Mouse (Mus musculus) forebrain, postnatal 0 days (tissue): ENCODE measurements around the gene Ccdc122. TPM values are rescaled to one million over a fixed set of nuclear protein-coding genes. Genes with fewer than 3 reads are reported as not detected.
A peak's percentile ranks its signal among the peaks of the same experiment; 100 is the strongest.
"Not testable (repeated sequence)": the region's sequence is repeated elsewhere in the genome, so short reads cannot be mapped to it uniquely, and the experiment has no call there.

Source experiments
- ATAC-seq: fragments of 200-750 bp; cut with Nextera tagmentation; 2 replicates; pipeline ENCODE4 v1.8.0; 2017; ENCODE audit warnings: mild to moderate bottlenecking, moderate library complexity
- DNase-seq: peaks from one replicate; pipeline ENCODE4 v3.0.0-alpha.2; 2015
- H3K27ac ChIP-seq: fragments of 300-500 bp; sonication (generic); 2 replicates; pipeline ENCODE4 v1.5.1; 2014; ENCODE audit warnings: low read depth, mild to moderate bottlenecking, antibody characterized with exemption, low read length, moderate library complexity, mixed read lengths
- H3K27me3 ChIP-seq: fragments of 300-500 bp; sonication (generic); 2 replicates; pipeline ENCODE4 v1.6.1; 2014; ENCODE audit warnings: mild to moderate bottlenecking, low read length, mixed read lengths; ENCODE audit not compliant: insufficient read depth
- H3K36me3 ChIP-seq: fragments of 300-500 bp; sonication (generic); 2 replicates; pipeline ENCODE4 v1.6.1; 2014; ENCODE audit warnings: mild to moderate bottlenecking, moderate library complexity; ENCODE audit not compliant: insufficient read depth
- H3K4me1 ChIP-seq: fragments of 300-500 bp; sonication (generic); 2 replicates; pipeline ENCODE4 v1.6.1; 2014; ENCODE audit warnings: antibody characterized with exemption; ENCODE audit not compliant: insufficient read depth
- H3K4me2 ChIP-seq: fragments of 300-500 bp; sonication (generic); 2 replicates; pipeline ENCODE4 v1.6.1; 2014; ENCODE audit warnings: low read depth, mild to moderate bottlenecking, moderate library complexity
- H3K4me3 ChIP-seq: fragments of 300-500 bp; sonication (generic); 2 replicates; pipeline ENCODE4 v1.5.1; 2014; ENCODE audit warnings: low read depth, low read length, mixed read lengths
- H3K9ac ChIP-seq: fragments of 300-500 bp; sonication (generic); 2 replicates; pipeline ENCODE4 v1.6.1; 2014; ENCODE audit warnings: mild to moderate bottlenecking
- H3K9me3 ChIP-seq: fragments of 300-500 bp; sonication (generic); 2 replicates; pipeline ENCODE4 v1.6.1; 2016; ENCODE audit warnings: low read length
- CTCF ChIP-seq: sonication (generic); IDR thresholded peaks from 2 replicates; pipeline ENCODE4 v1.5.1; 2016; ENCODE audit warnings: antibody characterized with exemption, control low read depth, low read depth
- WGBS: fragments of 180-500 bp; shearing (Covaris S2); extraction: QIAGEN DNeasy Blood & Tissue Kit; methylation state at CpG from one replicate; pipeline ENCODE4 v1.1.7; 2014; 5-methylcytosine and 5-hydroxymethylcytosine counted together
- polyA plus RNA-seq: library from polyadenylated mRNA; unstranded; fragments of >200 nt; fragmentation: Nextera tagmentation; extraction: Ambion mirVana; gene quantifications from 2 replicates; pipeline ENCODE4 v1.2.1, GENCODE M21; 2015
- total RNA-seq: library from RNA; depleted of rRNA; stranded (reverse); fragments of >200 nt; gene quantifications from 2 replicates; pipeline ENCODE4 v1.2.3, GENCODE M21; 2014; rRNA removed

Ccdc122 gene
- 0.43 and 1.3 TPM in 2 replicates for total RNA-seq
- polyA plus RNA-seq = 1.0 and 2.0 TPM in 2 replicates

GRCm38 (mm10) chr14:77036226-77037046 is at the start of gene Ccdc122, which contains the start of gene Lacc1:
Ccdc122 (plus strand) TSS chr14:77036772.
Lacc1 (minus strand) TSS chr14:77036904.
- H3K9ac ChIP-seq = peak within 1 kb of the TSS; percentile 54
- 6% methylated on average over 82 of the region's 86 CpGs for WGBS
- H3K4me3 ChIP-seq = peak within 1 kb of the TSS; percentile 49
- peak within 1 kb of the TSS; percentile 81 for H3K4me2 ChIP-seq
- H3K27ac ChIP-seq = no peak within 1 kb of the TSS
- DNase-seq = peak; percentile 55
- no peaks in the 10 kb centered on the region for H3K36me3 ChIP-seq
- TF ChIP-seq CTCF = peak; percentile 55
- no peaks in the 10 kb centered on the region for H3K9me3 ChIP-seq
- H3K4me1 ChIP-seq = no peaks in the 10 kb centered on the region
- peak; percentile 71 for ATAC-seq
- no peaks in the 10 kb centered on the region for H3K27me3 ChIP-seq

GRCm38 (mm10) chr14:76990351-76990750 is 46.2 kb upstream of the Ccdc122 start:
- DNase-seq, ATAC-seq, H3K9me3 ChIP-seq, H3K4me1 ChIP-seq, H3K4me3 ChIP-seq, H3K27ac ChIP-seq, H3K27me3 ChIP-seq, H3K36me3 ChIP-seq, H3K4me2 ChIP-seq, H3K9ac ChIP-seq: not testable (repeated sequence)
- WGBS = 81% methylated on average over 2 of the region's 2 CpGs

- no peaks in the 10 kb centered on the region for H3K27me3 ChIP-seq
- WGBS = 65% methylated on average over 8 of the region's 8 CpGs
- no peaks in the 10 kb centered on the region for H3K9me3 ChIP-seq
- no peaks in the 10 kb centered on the region for H3K36me3 ChIP-seq
- no peak overlapping the region for H3K4me2 ChIP-seq
- no peak overlapping the region for H3K27ac ChIP-seq
- no peak for DNase-seq
- TF ChIP-seq CTCF = no peak
- no peak for ATAC-seq
- no peak overlapping the region for H3K9ac ChIP-seq
- H3K4me1 ChIP-seq = no peaks in the 10 kb centered on the region
- no peak overlapping the region for H3K4me3 ChIP-seq
Measured at GRCm38 (mm10) chr14:77004740-77005139, 31.8 kb upstream of the Ccdc122 start.

GRCm38 (mm10) chr14:77005566-77005965 is 31.0 kb upstream of the Ccdc122 start:
- Histone ChIP-seq H3K27me3 (no peaks in the 10 kb centered on the region), H3K36me3 (no peaks in the 10 kb centered on the region), H3K9ac (no peak overlapping the region), H3K4me1 (no peaks in the 10 kb centered on the region), H3K4me3 (no peak overlapping the region), H3K4me2 (no peak overlapping the region), H3K27ac (no peak overlapping the region), H3K9me3 (no peaks in the 10 kb centered on the region)
- 65% methylated on average over 5 of the region's 5 CpGs for WGBS
- ATAC-seq (no peak), DNase-seq (no peak)
- no peak for TF ChIP-seq CTCF

- peak; percentile 77 for ATAC-seq
Measured at GRCm38 (mm10) chr14:77008238-77008637, 28.3 kb upstream of the Ccdc122 start.

GRCm38 (mm10) chr14:77011804-77012203 is 24.8 kb upstream of the Ccdc122 start:
- Histone ChIP-seq H3K36me3 (no peaks in the 10 kb centered on the region), H3K27ac (no peak overlapping the region), H3K9me3 (no peaks in the 10 kb centered on the region), H3K9ac (peak overlapping the region; percentile 45; the same call in 1 of the 2 replicates), H3K4me3 (no peak overlapping the region), H3K27me3 (no peaks in the 10 kb centered on the region), H3K4me1 (no peaks in the 10 kb centered on the region), H3K4me2 (no peak overlapping the region)
- WGBS = 1% methylated on average over 3 of the region's 3 CpGs
- DNase-seq (peak; percentile 91), ATAC-seq (peak; percentile 88)
- TF ChIP-seq CTCF = peak; percentile 95

More at GRCm38 (mm10) chr14:77008238-77008637, 28.3 kb upstream of the Ccdc122 start:
- Histone ChIP-seq H3K4me3 (no peak overlapping the region), H3K4me2 (no peak overlapping the region), H3K27me3 (no peaks in the 10 kb centered on the region), H3K9me3 (no peaks in the 10 kb centered on the region), H3K4me1 (no peaks in the 10 kb centered on the region), H3K9ac (no peak overlapping the region), H3K36me3 (no peaks in the 10 kb centered on the region), H3K27ac (no peak overlapping the region)
- WGBS = 13% methylated on average over 3 of the region's 3 CpGs
- peak; percentile 79 for DNase-seq
- peak; percentile 79 for TF ChIP-seq CTCF

GRCm38 (mm10) chr14:77016783-77017182 is 19.8 kb upstream of the Ccdc122 start:
- not testable (repeated sequence) for H3K4me2 ChIP-seq, H3K4me1 ChIP-seq, ATAC-seq, H3K4me3 ChIP-seq, H3K9me3 ChIP-seq, H3K27me3 ChIP-seq, H3K36me3 ChIP-seq, DNase-seq, H3K9ac ChIP-seq, H3K27ac ChIP-seq
- 63% methylated on average over 12 of the region's 12 CpGs for whole genome bisulfite sequencing
